Mouse (Mus musculus): ENCODE measurements at regions not wholly inside any gene's neighbourhood (a gene's known extent, or its start where the extent isn't known, plus 50 kb on each side); places are given as distances from the start of the nearest gene placed in this dataset.

- no peak for TF ChIP-seq GABPA (IDR thresholded peaks at IDR 0.05; ENCODE audit: low read depth, low read length)
- TF ChIP-seq POLR2AphosphoS2 (IDR thresholded peaks at IDR 0.05; ENCODE audit: low read length) = no peak
- no peak for TF ChIP-seq CTCF (IDR thresholded peaks at IDR 0.05 in 2 of 3, conservative IDR thresholded peaks at IDR 0.05 in 1 of 3; ENCODE audit: control insufficient read depth in 1 of 3, insufficient read depth in 1 of 3, low read depth in 2 of 3, low read length in 3 of 3, poor library complexity in 1 of 3, severe bottlenecking in 1 of 3)
- TF ChIP-seq MAX (IDR thresholded peaks at IDR 0.05; ENCODE audit: low read length) = no peak
- TF ChIP-seq MYC (IDR thresholded peaks at IDR 0.05; ENCODE audit: low read depth, low read length) = no peak
- TF ChIP-seq HCFC1 (IDR thresholded peaks at IDR 0.05; ENCODE audit: low read depth, low read length) = no peak
- no peak for TF ChIP-seq NELFE (IDR thresholded peaks at IDR 0.05; ENCODE audit: low read depth, low read length)
- TF ChIP-seq POLR2A (IDR thresholded peaks at IDR 0.05; ENCODE audit: control insufficient read depth in 1 of 2, insufficient read depth in 1 of 2, low read depth in 1 of 2, low read length in 2 of 2, poor library complexity in 1 of 2) = no peak
- TF ChIP-seq NRF1 (IDR thresholded peaks at IDR 0.05; ENCODE audit: insufficient read depth, low read depth, low read length, poor library complexity, severe bottlenecking) = no peak
- no peak for TF ChIP-seq E2F4 (IDR thresholded peaks at IDR 0.05; ENCODE audit: borderline replicate concordance, low read depth, low read length)
- TF ChIP-seq BHLHE40 (IDR thresholded peaks at IDR 0.05; ENCODE audit: borderline replicate concordance, low read depth, low read length) = no peak
- TF ChIP-seq MEF2A (IDR thresholded peaks at IDR 0.05; ENCODE audit: extremely low read depth, insufficient replicate concordance, low read depth, low read length, poor library complexity, severe bottlenecking) = no peak
Measured at GRCm38 (mm10) chr17:10069251-10069650, 250.4 kb downstream of the Qk start.
